In the genomic region with DNA sequence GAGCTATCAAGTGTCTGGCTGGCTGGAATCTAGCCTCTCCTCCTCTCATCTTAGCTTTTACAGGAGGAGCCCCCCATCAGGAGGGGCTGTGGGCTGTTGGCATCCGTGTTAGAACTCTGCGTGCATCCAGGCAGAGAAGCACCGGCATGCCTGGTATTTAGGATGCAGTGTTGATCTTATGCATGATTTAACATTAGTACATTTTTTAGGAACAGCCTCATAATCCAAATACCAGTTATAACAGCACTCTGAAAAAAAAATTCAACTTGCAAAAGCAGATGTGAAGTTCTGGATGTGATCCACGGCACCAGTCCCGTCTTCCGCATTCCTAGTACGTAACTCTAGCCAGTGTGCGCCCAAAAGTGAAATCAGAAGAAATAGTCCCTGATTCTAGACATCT, we compare ENCODE assay signal across 10 mouse cellular contexts. TPM values are rescaled to one million over a fixed set of nuclear protein-coding genes. Genes with fewer than 3 reads are reported as not detected.
DNase-seq lines count a peak whose midpoint lies in the region; ATAC-seq and TF ChIP-seq lines count a peak whose summit lies in the region.
"Had no signal": no experiment of that assay in that cellular context is flagged by ENCODE, and none has a peak within 500 bp of the region (broad histone marks: within the 10 kb centered on the region; RNA-seq: fewer than 3 reads in every experiment).

No protein-coding gene starts in this region.

- H3K4me2 ChIP-seq in limb, embryonic 12.5 days, result no peak overlapping the region
- no peak overlapping the region for H3K4me2 ChIP-seq in stomach, postnatal 0 days (replicated peaks; ENCODE audit: low read depth)

- ATAC-seq in limb, embryonic 12.5 days (ENCODE audit: insufficient number of reproducible peaks, insufficient read depth, low FRiP score, low TSS enrichment, low read depth), result no peak
- peak; percentile 42; the same call in 1 of the 2 replicates for ATAC-seq in stomach, postnatal 0 days (ENCODE audit: low FRiP score, low TSS enrichment)
- ATAC-seq in frontal cortex, adult (ENCODE audit: low TSS enrichment), result no peak

- H3K9me3 ChIP-seq in limb, embryonic 12.5 days, result no peaks in the 10 kb centered on the region
- H3K9me3 ChIP-seq in limb, embryonic 10.5 days (replicated peaks), result no peaks in the 10 kb centered on the region
- no peaks in the 10 kb centered on the region for H3K9me3 ChIP-seq in stomach, postnatal 0 days (ENCODE audit: control insufficient read depth, low read length)

- no peaks in the 10 kb centered on the region for H3K27me3 ChIP-seq in limb, embryonic 12.5 days
- no peaks in the 10 kb centered on the region for H3K27me3 ChIP-seq in limb, embryonic 10.5 days (ENCODE audit: low read depth, poor library complexity, severe bottlenecking)
- no peaks in the 10 kb centered on the region for H3K27me3 ChIP-seq in stomach, postnatal 0 days (ENCODE audit: control insufficient read depth, insufficient read depth, low read length)

- H3K9ac ChIP-seq in limb, embryonic 12.5 days (replicated peaks), result no peak overlapping the region
- H3K9ac ChIP-seq in stomach, postnatal 0 days (ENCODE audit: low read length), result no peak overlapping the region

- H3K4me3 ChIP-seq in limb, embryonic 12.5 days (replicated peaks), result no peak overlapping the region
- no peak overlapping the region for H3K4me3 ChIP-seq in limb, embryonic 10.5 days
- no peak overlapping the region for H3K4me3 ChIP-seq in stomach, postnatal 0 days (ENCODE audit: low read depth, low read length)

- no peak for DNase-seq in limb, embryonic 10.5 days (ENCODE audit: low spot score)
- peak; percentile 35 to 72 for DNase-seq in gastrocnemius, postnatal 4 days (ENCODE audit: low spot score in 2 of 2)
- DNase-seq in kidney, postnatal 36 days, result peak; percentile 30 to 33
- no peak for DNase-seq in stomach, postnatal 0 days (ENCODE audit: low spot score)
- DNase-seq in c-Kit-positive CD71-positive TER-119-positive erythroid progenitor cells, embryonic 14.5 days (ENCODE audit: low spot score), result no peak
- DNase-seq in natural killer cell, adult 2 months (ENCODE audit: low spot score in 2 of 2), result no peak
- DNase-seq: cerebellum, adult 9-11 months; retina, postnatal 1 day had no signal

- TF ChIP-seq EP300 in stomach, postnatal 0 days (optimal IDR thresholded peaks at IDR 0.05), result no peak

- WGBS in limb, embryonic 12.5 days, result 60% methylated on average over 8 of the region's 8 CpGs
- WGBS in limb, embryonic 10.5 days, result 95% methylated on average over 8 of the region's 8 CpGs
- WGBS in stomach, postnatal 0 days, result 53% methylated on average over 8 of the region's 8 CpGs

- H3K27ac ChIP-seq in limb, embryonic 12.5 days, result peak overlapping the region; percentile 70; the same call in 1 of the 2 replicates
- no peak overlapping the region; the same call in 1 of the 2 replicates for H3K27ac ChIP-seq in limb, embryonic 10.5 days
- H3K27ac ChIP-seq in stomach, postnatal 0 days (replicated peaks), result peak overlapping the region; percentile 24; the same call in 1 of the 2 replicates

- no peaks in the 10 kb centered on the region for H3K36me3 ChIP-seq in limb, embryonic 12.5 days
- no peaks in the 10 kb centered on the region for H3K36me3 ChIP-seq in limb, embryonic 10.5 days
- no peaks in the 10 kb centered on the region for H3K36me3 ChIP-seq in stomach, postnatal 0 days (ENCODE audit: control insufficient read depth, insufficient read depth, low read length)

- peaks cover 15% of the 10 kb centered on the region for H3K4me1 ChIP-seq in limb, embryonic 12.5 days (replicated peaks)
- H3K4me1 ChIP-seq in limb, embryonic 10.5 days, result peaks cover 17% of the 10 kb centered on the region
- peaks cover 2% of the 10 kb centered on the region; the same call in 1 of the 2 replicates for H3K4me1 ChIP-seq in stomach, postnatal 0 days (replicated peaks; ENCODE audit: control insufficient read depth, insufficient read depth)

- TF ChIP-seq CTCF in stomach, postnatal 0 days (IDR thresholded peaks at IDR 0.05; ENCODE audit: low read depth), result no peak

RNA-seq across cellular contexts. Expression of gene Ankrd55, which starts 52.0 kb away (rescaled TPM):
- 0.65 and 0.89 TPM in 2 replicates for polyA plus RNA-seq in limb, embryonic 12.5 days (2016; fragmentation: Nextera tagmentation; extraction: Ambion mirVana)
- polyA plus RNA-seq in limb, embryonic 10.5 days (2016; fragmentation: Nextera tagmentation; extraction: Ambion mirVana), result 0.23 and 0.46 TPM in 2 replicates
- under 1 TPM; 0.10 to 0.44 TPM for total RNA-seq in gastrocnemius, postnatal 4 days (2021)
- 0.08 and 0.33 TPM in 2 replicates for polyA plus RNA-seq in stomach, postnatal 0 days (2015; fragmentation: Nextera tagmentation; extraction: Ambion mirVana)

Comparison
In these comparisons a context has a peak if more than half of its experiments do, and no peak if none do; other contexts are left out.
1. DNase-seq: peak in gastrocnemius, postnatal 4 days (2 of 2) and kidney, postnatal 36 days (2 of 2); none in limb, embryonic 10.5 days (single experiment), stomach, postnatal 0 days (single experiment), c-Kit-positive CD71-positive TER-119-positive erythroid progenitor cells, embryonic 14.5 days (single experiment) and natural killer cell, adult 2 months (0 of 2).